Mouse (Mus musculus) stomach, embryonic 14.5 days (tissue): ENCODE measurements at regions not wholly inside any gene's neighbourhood (a gene's known extent, or its start where the extent isn't known, plus 50 kb on each side); places are given as distances from the start of the nearest gene placed in this dataset.
"Not testable (repeated sequence)": the region's sequence is repeated elsewhere in the genome, so short reads cannot be mapped to it uniquely, and the experiment has no call there.

ENCODE experiments used
- ATAC-seq: fragments of 200-750 bp; cut with Nextera tagmentation; 2 replicates; pipeline ENCODE4 v1.8.0; 2017; ENCODE audit warnings: low read depth, moderate TSS enrichment; ENCODE audit not compliant: insufficient number of reproducible peaks, insufficient read depth, low FRiP score
- H3K27ac ChIP-seq: fragments of 300-500 bp; sonication (generic); 2 replicates; pipeline ENCODE4 v1.5.1; 2014; ENCODE audit warnings: mild to moderate bottlenecking, low read length, moderate library complexity, mixed read lengths
- H3K27me3 ChIP-seq: fragments of 300-500 bp; sonication (generic); 2 replicates; pipeline ENCODE4 v1.6.1; 2014; ENCODE audit warnings: low read length, control low read depth, mixed read lengths; ENCODE audit not compliant: control insufficient read depth, insufficient read depth
- H3K36me3 ChIP-seq: fragments of 300-500 bp; sonication (generic); 2 replicates; pipeline ENCODE4 v1.6.1; 2014; ENCODE audit warnings: mild to moderate bottlenecking, control low read depth, low read length, moderate library complexity, mixed read lengths; ENCODE audit not compliant: control insufficient read depth, insufficient read depth
- H3K4me1 ChIP-seq: fragments of 300-500 bp; sonication (generic); 2 replicates; pipeline ENCODE4 v1.6.1; 2014; ENCODE audit warnings: low read length, control low read depth, mixed read lengths; ENCODE audit not compliant: control insufficient read depth, insufficient read depth
- H3K4me2 ChIP-seq: fragments of 300-500 bp; sonication (generic); replicated peaks from 2 replicates; pipeline ENCODE4 v1.6.1; 2014; ENCODE audit warnings: low read depth, low read length, control low read depth
- H3K4me3 ChIP-seq: fragments of 300-500 bp; sonication (generic); 2 replicates; pipeline ENCODE4 v1.5.1; 2014; ENCODE audit warnings: low read depth, low read length, control low read depth
- H3K9ac ChIP-seq: fragments of 300-500 bp; sonication (generic); replicated peaks from 2 replicates; pipeline ENCODE4 v1.6.1; 2014; ENCODE audit warnings: low read depth, mild to moderate bottlenecking, control low read depth, low read length, moderate library complexity, mixed read lengths
- H3K9me3 ChIP-seq: fragments of 300-500 bp; sonication (generic); 2 replicates; pipeline ENCODE4 v1.6.1; 2016; ENCODE audit warnings: low read depth, low read length, control low read depth; ENCODE audit not compliant: control insufficient read depth
- WGBS: fragments of 180-500 bp; shearing (Covaris S2); extraction: QIAGEN DNeasy Blood & Tissue Kit; methylation state at CpG from one replicate; pipeline ENCODE4 v1.1.7; 2014; 5-methylcytosine and 5-hydroxymethylcytosine counted together

DNA sequence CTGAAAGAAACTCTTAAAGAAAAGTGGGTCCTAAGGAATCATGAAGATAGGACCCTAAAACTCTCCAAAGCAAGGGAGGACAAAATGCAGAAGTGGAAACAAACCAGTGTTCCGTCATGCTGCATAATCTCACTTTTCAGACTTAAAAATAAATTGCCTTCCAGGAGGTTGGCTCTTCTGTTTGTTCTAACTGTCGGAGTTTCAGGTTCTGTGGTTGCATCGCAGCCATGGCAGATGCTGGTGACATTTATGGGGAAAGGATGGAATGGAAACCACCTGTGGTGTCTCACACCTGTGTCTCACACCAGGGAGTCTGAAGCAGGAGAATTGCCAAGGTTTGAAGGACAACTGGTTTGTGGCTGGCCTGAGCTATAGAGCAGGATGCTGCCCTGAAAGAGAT, 50.9 kb upstream of the Hivep1 start:
- Histone ChIP-seq H3K4me2 (no peak overlapping the region), H3K4me3 (no peak overlapping the region), H3K9me3 (no peaks in the 10 kb centered on the region), H3K27ac (no peak overlapping the region), H3K36me3 (no peaks in the 10 kb centered on the region), H3K27me3 (no peaks in the 10 kb centered on the region), H3K4me1 (0 out of 2 replicates have a peak, but pooled peaks cover 3% of the 10 kb centered on the region), H3K9ac (no peak overlapping the region)
- ATAC-seq: no peak
- 58% methylated on average over 3 of the region's 3 CpGs for WGBS

DNA sequence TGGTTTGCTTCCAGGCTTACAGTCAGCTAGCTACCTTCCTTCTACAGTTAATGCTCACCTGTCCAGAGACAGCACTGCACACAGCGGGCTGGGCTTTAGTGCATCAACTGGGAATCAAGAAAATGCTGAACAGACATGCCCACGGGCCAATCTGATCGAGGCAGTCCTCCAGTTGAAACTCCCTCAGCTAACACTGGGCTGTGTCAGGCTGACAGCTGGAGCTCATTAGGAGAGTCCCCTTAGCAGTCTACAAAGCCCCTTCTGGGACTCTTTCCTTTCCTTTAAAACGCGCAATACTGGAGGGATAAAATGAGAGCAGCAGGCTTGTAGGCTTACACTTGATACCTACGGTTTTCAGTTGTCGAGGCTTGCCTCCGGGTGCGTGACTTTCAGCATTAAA, 53.9 kb upstream of the Hivep1 start:
- H3K4me2 ChIP-seq: no peak overlapping the region
- 36% methylated on average over 9 of the region's 9 CpGs for WGBS
- ATAC-seq: peak; percentile 67; the same call in 1 of the 2 replicates
- no peaks in the 10 kb centered on the region for H3K9me3 ChIP-seq
- H3K27me3 ChIP-seq: no peaks in the 10 kb centered on the region
- H3K4me1 ChIP-seq: 0 out of 2 replicates have a peak, but pooled peaks cover 3% of the 10 kb centered on the region
- H3K27ac ChIP-seq: no peak overlapping the region
- no peak overlapping the region for H3K4me3 ChIP-seq
- H3K9ac ChIP-seq: no peak overlapping the region
- H3K36me3 ChIP-seq: no peaks in the 10 kb centered on the region

DNA sequence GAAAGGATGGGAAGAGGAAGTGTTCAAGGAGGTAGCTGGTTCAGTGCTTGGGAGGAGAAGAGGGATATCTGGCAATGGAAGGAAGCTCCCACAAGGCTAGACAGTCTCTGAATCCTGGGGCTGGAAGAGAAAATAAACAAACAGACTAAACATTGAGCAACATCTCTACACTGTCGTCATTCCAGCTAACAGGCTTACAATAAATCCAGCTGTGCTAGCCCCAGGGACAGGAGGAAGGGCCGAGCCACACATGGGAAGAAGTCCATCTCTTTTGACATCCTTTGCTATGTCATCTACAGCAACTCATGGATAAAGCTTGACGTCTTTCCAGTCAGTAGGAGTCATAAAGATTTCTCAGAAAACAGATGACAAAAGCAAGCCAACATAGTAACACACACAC, 57.7 kb upstream of the Hivep1 start:
- WGBS: 47% methylated on average over 3 of the region's 3 CpGs
- Histone ChIP-seq H3K9ac (no peak overlapping the region), H3K27me3 (no peaks in the 10 kb centered on the region), H3K4me2 (no peak overlapping the region), H3K27ac (no peak overlapping the region), H3K4me3 (no peak overlapping the region), H3K4me1 (0 out of 2 replicates have a peak, but pooled peaks cover 3% of the 10 kb centered on the region), H3K36me3 (no peaks in the 10 kb centered on the region), H3K9me3 (no peaks in the 10 kb centered on the region)
- ATAC-seq: no peak

DNA sequence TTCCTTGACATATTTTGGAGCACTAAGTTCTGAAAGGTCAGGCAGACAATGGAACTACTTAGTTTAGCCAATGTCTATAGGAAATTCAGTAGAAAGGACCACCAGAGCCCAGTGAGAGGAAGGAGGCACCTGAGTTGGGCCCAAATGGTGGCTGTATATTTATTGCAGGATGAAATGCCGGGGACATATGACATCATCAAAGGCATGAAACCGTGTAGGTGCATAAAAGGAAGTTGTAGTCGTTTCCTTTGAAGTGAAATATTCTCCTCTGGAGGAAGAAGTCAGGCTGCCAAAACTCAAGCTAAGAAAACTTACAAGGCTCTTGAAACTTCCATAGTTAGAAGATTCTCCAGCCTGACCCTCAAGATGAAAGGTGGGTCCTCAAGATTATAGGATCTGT, 75.9 kb upstream of the Hivep1 start:
- H3K9ac ChIP-seq: no peak overlapping the region
- ATAC-seq: no peak
- WGBS: 74% methylated on average over 3 of the region's 3 CpGs

DNA sequence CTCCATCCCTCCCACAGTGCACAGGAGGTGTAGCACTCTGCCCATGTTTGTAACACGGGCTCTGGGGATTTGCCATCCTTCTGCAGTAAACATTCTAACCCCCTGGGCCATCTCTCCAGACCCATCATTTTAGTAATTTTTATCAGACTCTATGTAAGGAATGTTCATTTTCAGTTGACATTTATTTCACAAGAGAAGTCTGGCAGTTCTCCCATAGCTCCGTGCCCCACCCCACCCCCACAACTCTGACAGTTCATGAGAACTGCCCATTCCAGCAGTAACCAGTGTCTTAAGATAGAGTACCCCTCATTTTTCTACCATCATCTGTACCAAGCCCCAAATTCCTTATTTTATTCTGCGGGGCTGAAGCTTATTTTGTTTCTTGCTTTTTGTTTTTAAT, 88.9 kb upstream of the Hivep1 start:
- Histone ChIP-seq H3K4me2 (no peak overlapping the region), H3K4me1 (no peaks in the 10 kb centered on the region), H3K9me3 (no peaks in the 10 kb centered on the region), H3K27me3 (no peaks in the 10 kb centered on the region), H3K27ac (no peak overlapping the region), H3K9ac (no peak overlapping the region), H3K4me3 (no peak overlapping the region), H3K36me3 (no peaks in the 10 kb centered on the region)
- ATAC-seq: no peak
- WGBS: 71% methylated on average over 3 of the region's 3 CpGs

More for the DNA sequence above, 75.9 kb upstream of the Hivep1 start:
- H3K4me2 ChIP-seq: no peak overlapping the region
- no peaks in the 10 kb centered on the region for H3K36me3 ChIP-seq
- no peaks in the 10 kb centered on the region for H3K4me1 ChIP-seq
- H3K4me3 ChIP-seq: no peak overlapping the region
- H3K27ac ChIP-seq: no peak overlapping the region
- H3K9me3 ChIP-seq: no peaks in the 10 kb centered on the region
- no peaks in the 10 kb centered on the region for H3K27me3 ChIP-seq

GRCm38 (mm10) chr13:41960960-41961359, 90.9 kb upstream of the Hivep1 start:
- not testable (repeated sequence) for H3K9ac ChIP-seq, H3K4me3 ChIP-seq, H3K4me1 ChIP-seq, H3K27ac ChIP-seq, H3K27me3 ChIP-seq, H3K4me2 ChIP-seq, H3K9me3 ChIP-seq, H3K36me3 ChIP-seq, ATAC-seq
- 91% methylated on average over 3 of the region's 3 CpGs for WGBS

- no peak for ATAC-seq
- 55% methylated on average over 4 of the region's 4 CpGs for WGBS
- Histone ChIP-seq H3K27me3 (no peaks in the 10 kb centered on the region), H3K4me2 (no peak overlapping the region), H3K4me1 (no peaks in the 10 kb centered on the region), H3K27ac (no peak overlapping the region), H3K36me3 (no peaks in the 10 kb centered on the region), H3K9ac (no peak overlapping the region), H3K9me3 (no peaks in the 10 kb centered on the region), H3K4me3 (no peak overlapping the region)
Measured at GRCm38 (mm10) chr13:41957932-41958331, 93.9 kb upstream of the Hivep1 start.

DNA sequence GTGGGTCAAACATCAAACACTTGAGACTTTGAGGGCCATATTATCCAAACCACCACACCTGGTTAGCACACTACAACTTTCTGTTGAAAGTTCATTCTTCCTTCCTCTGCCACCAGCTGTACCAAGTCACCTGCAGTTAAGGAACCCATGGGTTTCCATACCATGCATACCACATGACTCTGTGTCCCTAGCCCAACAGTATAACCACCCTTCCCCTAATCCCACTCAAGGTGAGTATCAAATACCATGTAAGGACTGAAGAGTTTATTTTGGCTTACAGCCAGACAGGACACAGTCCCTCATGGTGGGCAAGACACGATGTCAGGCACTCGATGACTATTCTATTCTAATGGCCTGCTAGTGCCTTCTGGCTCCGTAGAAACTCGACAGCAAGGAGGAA, 95.9 kb upstream of the Hivep1 start:
- Histone ChIP-seq H3K4me1 (no peaks in the 10 kb centered on the region), H3K27me3 (no peaks in the 10 kb centered on the region), H3K4me2 (no peak overlapping the region), H3K27ac (no peak overlapping the region), H3K9ac (no peak overlapping the region), H3K36me3 (no peaks in the 10 kb centered on the region), H3K9me3 (no peaks in the 10 kb centered on the region), H3K4me3 (no peak overlapping the region)
- ATAC-seq: no peak
- WGBS: 86% methylated on average over 4 of the region's 4 CpGs

DNA sequence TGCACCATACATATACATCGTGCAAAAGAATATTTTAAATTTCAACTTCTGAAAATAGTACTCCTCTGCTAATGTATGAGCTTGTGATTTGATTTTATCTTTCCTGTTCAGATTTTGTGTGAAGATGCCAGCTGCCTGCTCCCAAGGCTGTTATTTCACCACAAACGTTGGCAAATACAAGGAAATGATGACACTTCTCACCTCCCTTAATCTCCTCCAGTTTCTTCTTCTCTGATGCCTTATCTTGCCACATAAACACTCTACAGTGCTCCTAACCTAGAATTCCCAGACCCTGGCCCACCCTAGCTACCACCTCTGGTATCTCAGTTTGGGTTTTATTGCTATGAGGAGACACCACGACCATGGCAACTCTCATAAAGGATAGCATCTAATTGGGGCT, 96.6 kb upstream of the Hivep1 start:
- Histone ChIP-seq H3K36me3 (no peaks in the 10 kb centered on the region), H3K4me2 (no peak overlapping the region), H3K27me3 (no peaks in the 10 kb centered on the region), H3K9ac (no peak overlapping the region), H3K9me3 (no peaks in the 10 kb centered on the region), H3K4me1 (no peaks in the 10 kb centered on the region), H3K4me3 (no peak overlapping the region), H3K27ac (no peak overlapping the region)
- 83% methylated on average over 3 of the region's 3 CpGs for WGBS
- ATAC-seq: no peak
